Mouse (Mus musculus) embryonic facial prominence, embryonic 11.5 days (tissue): ENCODE results near the gene Celf2. TPM values are rescaled to one million over a fixed set of nuclear protein-coding genes. Genes with fewer than 3 reads are reported as not detected.

Experiments used
- ATAC-seq: fragments of 200-750 bp; cut with Nextera tagmentation; replicated peaks from 2 replicates; pipeline ENCODE4 v1.8.0; 2017; ENCODE audit warnings: low read depth; ENCODE audit not compliant: insufficient number of reproducible peaks, low FRiP score, low TSS enrichment
- DNase-seq: peaks from one replicate; pipeline ENCODE4 v3.0.0-alpha.2; 2015; ENCODE audit warnings: low spot score
- H3K27ac ChIP-seq: fragments of 300-500 bp; sonication (generic); replicated peaks from 2 replicates; pipeline ENCODE4 v1.5.1; 2014; ENCODE audit warnings: mild to moderate bottlenecking, low read depth, low read length, control low read depth
- H3K27me3 ChIP-seq: fragments of 300-500 bp; sonication (generic); 2 replicates; pipeline ENCODE4 v1.6.1; 2014; ENCODE audit warnings: mild to moderate bottlenecking, low read length, moderate library complexity, mixed read lengths; ENCODE audit not compliant: control insufficient read depth, insufficient read depth
- H3K36me3 ChIP-seq: fragments of 300-500 bp; sonication (generic); replicated peaks from 2 replicates; pipeline ENCODE4 v1.6.1; 2014; ENCODE audit warnings: low read depth, mild to moderate bottlenecking, low read length, moderate library complexity, mixed read lengths; ENCODE audit not compliant: control insufficient read depth, insufficient read depth
- H3K4me1 ChIP-seq: fragments of 300-500 bp; sonication (generic); 2 replicates; pipeline ENCODE4 v1.6.1; 2014; ENCODE audit warnings: low read length, mixed read lengths; ENCODE audit not compliant: control insufficient read depth, insufficient read depth
- H3K4me2 ChIP-seq: fragments of 300-500 bp; sonication (generic); 2 replicates; pipeline ENCODE4 v1.6.1; 2014; ENCODE audit warnings: low read depth, mild to moderate bottlenecking, control low read depth, low read length, moderate library complexity
- H3K4me3 ChIP-seq: fragments of 300-500 bp; sonication (generic); 2 replicates; pipeline ENCODE4 v1.5.1; 2014; ENCODE audit warnings: low read depth, low read length, control low read depth
- H3K9ac ChIP-seq: fragments of 300-500 bp; sonication (generic); replicated peaks from 2 replicates; pipeline ENCODE4 v1.6.1; 2014; ENCODE audit warnings: mild to moderate bottlenecking, control low read depth, low read length
- H3K9me3 ChIP-seq: fragments of 300-500 bp; sonication (generic); replicated peaks from 2 replicates; pipeline ENCODE4 v1.6.1; 2016; ENCODE audit warnings: mild to moderate bottlenecking, low read length, inconsistent platforms, mixed read lengths; ENCODE audit not compliant: control insufficient read depth
- WGBS: fragments of 180-500 bp; shearing (Covaris S2); extraction: QIAGEN DNeasy Blood & Tissue Kit; methylation state at CpG from one replicate; pipeline ENCODE4 v1.1.7; 2014; 5-methylcytosine and 5-hydroxymethylcytosine counted together
- polyA plus RNA-seq: library from polyadenylated mRNA; unstranded; fragments of >200 nt; fragmentation: Nextera tagmentation; extraction: Ambion mirVana; gene quantifications from 2 replicates; pipeline ENCODE4 v1.2.1, GENCODE M21; 2014

Gene Celf2
- polyA plus RNA-seq, 1 experiment from 2014 or later, result 43.2 TPM

- no peak for ATAC-seq
- Histone ChIP-seq H3K27ac (no peak overlapping the region), H3K4me1 (no peaks in the 10 kb centered on the region; the same call in 1 of the 2 replicates), H3K9me3 (no peaks in the 10 kb centered on the region), H3K9ac (no peak overlapping the region), H3K36me3 (no peaks in the 10 kb centered on the region), H3K4me3 (no peak overlapping the region), H3K27me3 (no peaks in the 10 kb centered on the region), H3K4me2 (no peak overlapping the region)
- no peak for DNase-seq
- WGBS, result 91% methylated on average over 7 of the region's 7 CpGs
Observed at GRCm38 (mm10) chr2:6704342-6704741, 805.0 kb downstream of the Celf2 start.

GRCm38 (mm10) chr2:6696326-6696725 is 813.0 kb downstream of the Celf2 start:
- Histone ChIP-seq H3K4me1 (no peaks in the 10 kb centered on the region), H3K4me2 (no peak overlapping the region), H3K27me3 (no peaks in the 10 kb centered on the region), H3K9ac (no peak overlapping the region), H3K36me3 (no peaks in the 10 kb centered on the region), H3K4me3 (no peak overlapping the region), H3K9me3 (no peaks in the 10 kb centered on the region), H3K27ac (no peak overlapping the region)
- ATAC-seq (no peak), DNase-seq (no peak)
- 74% methylated on average over 1 of the region's 1 CpGs for WGBS

DNA sequence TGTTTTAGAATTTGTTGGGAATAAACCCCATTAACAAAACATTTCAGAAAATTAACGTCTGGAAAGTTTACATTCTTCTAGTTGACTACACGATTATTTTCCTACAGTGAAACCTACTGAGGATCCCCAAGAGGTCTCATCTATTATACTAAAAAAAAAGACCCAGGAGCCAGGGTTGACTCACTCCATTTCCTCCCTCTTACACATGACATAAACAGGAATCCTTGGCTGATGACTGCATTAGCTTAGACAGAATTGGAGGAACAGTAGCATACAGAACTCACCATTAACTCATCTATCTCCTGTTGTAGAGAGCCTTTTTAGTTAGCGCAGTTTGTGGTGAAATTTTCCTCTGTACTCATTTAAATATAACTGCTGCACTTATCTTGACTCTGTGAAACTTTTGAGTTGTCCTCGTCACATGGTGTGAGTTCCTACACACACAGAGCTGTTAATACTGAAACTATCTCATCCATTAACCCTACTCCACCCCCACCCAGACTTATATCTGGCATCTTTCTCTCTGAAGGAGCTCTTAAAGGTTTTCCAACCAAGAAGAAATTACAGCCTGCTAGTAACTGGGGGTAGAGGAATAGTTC is 813.9 kb downstream of the Celf2 start:
- Histone ChIP-seq H3K36me3 (no peaks in the 10 kb centered on the region), H3K4me1 (no peaks in the 10 kb centered on the region), H3K27me3 (no peaks in the 10 kb centered on the region), H3K4me2 (no peak overlapping the region), H3K4me3 (no peak overlapping the region), H3K27ac (no peak overlapping the region), H3K9ac (no peak overlapping the region), H3K9me3 (no peaks in the 10 kb centered on the region)
- 74% methylated on average over 4 of the region's 4 CpGs for WGBS
- no peak for DNase-seq
- no peak for ATAC-seq

- Histone ChIP-seq H3K36me3 (no peaks in the 10 kb centered on the region), H3K27ac (no peak overlapping the region), H3K9ac (no peak overlapping the region), H3K4me1 (no peaks in the 10 kb centered on the region), H3K4me3 (no peak overlapping the region), H3K9me3 (no peaks in the 10 kb centered on the region), H3K27me3 (no peaks in the 10 kb centered on the region), H3K4me2 (no peak overlapping the region)
- DNase-seq, result no peak
- no peak for ATAC-seq
- WGBS, result 86% methylated on average over 2 of the region's 2 CpGs
Observed at GRCm38 (mm10) chr2:6689689-6690088, 819.7 kb downstream of the Celf2 start.

GRCm38 (mm10) chr2:6678231-6678630 is 831.1 kb downstream of the Celf2 start:
- Histone ChIP-seq H3K4me2 (no peak overlapping the region), H3K4me3 (no peak overlapping the region), H3K27ac (no peak overlapping the region), H3K36me3 (no peaks in the 10 kb centered on the region), H3K9me3 (no peaks in the 10 kb centered on the region), H3K27me3 (no peaks in the 10 kb centered on the region), H3K9ac (no peak overlapping the region), H3K4me1 (no peaks in the 10 kb centered on the region)
- ATAC-seq, result no peak
- DNase-seq, result no peak
- 94% methylated on average over 1 of the region's 1 CpGs for WGBS

DNA sequence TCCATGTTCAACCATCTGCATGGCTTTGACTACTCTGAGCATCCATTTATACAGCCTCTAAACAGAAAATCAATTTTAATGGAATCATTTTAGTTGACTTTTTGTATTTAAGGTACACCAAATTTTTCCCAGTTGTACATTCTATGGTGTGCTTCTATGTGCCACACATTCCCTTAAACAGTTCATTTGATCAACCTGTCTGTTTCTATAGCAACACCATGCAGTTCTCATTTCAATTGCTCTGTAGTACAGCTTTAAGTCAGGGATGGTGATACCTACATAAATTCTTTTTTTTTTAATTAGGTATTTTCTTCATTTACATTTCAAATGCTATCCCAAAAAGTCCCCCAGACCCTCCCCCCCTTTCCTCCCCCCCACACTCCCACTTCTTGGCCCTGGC is 831.9 kb downstream of the Celf2 start:
- Histone ChIP-seq H3K4me2 (no peak overlapping the region), H3K4me3 (no peak overlapping the region), H3K27ac (no peak overlapping the region), H3K4me1 (no peaks in the 10 kb centered on the region), H3K36me3 (no peaks in the 10 kb centered on the region), H3K27me3 (no peaks in the 10 kb centered on the region), H3K9me3 (no peaks in the 10 kb centered on the region), H3K9ac (no peak overlapping the region)
- ATAC-seq, result no peak
- no peak for DNase-seq

- DNase-seq (no peak), ATAC-seq (no peak)
- H3K4me3 ChIP-seq, result no peak overlapping the region
- no peaks in the 10 kb centered on the region for H3K36me3 ChIP-seq
- no peak overlapping the region for H3K27ac ChIP-seq
- 84% methylated on average over 3 of the region's 3 CpGs for whole genome bisulfite sequencing
- H3K4me2 ChIP-seq, result no peak overlapping the region
- no peak overlapping the region for H3K9ac ChIP-seq
- H3K27me3 ChIP-seq, result no peaks in the 10 kb centered on the region
- no peaks in the 10 kb centered on the region for H3K9me3 ChIP-seq
- H3K4me1 ChIP-seq, result no peaks in the 10 kb centered on the region
Observed at GRCm38 (mm10) chr2:6674401-6674800, 835.0 kb downstream of the Celf2 start.

DNA sequence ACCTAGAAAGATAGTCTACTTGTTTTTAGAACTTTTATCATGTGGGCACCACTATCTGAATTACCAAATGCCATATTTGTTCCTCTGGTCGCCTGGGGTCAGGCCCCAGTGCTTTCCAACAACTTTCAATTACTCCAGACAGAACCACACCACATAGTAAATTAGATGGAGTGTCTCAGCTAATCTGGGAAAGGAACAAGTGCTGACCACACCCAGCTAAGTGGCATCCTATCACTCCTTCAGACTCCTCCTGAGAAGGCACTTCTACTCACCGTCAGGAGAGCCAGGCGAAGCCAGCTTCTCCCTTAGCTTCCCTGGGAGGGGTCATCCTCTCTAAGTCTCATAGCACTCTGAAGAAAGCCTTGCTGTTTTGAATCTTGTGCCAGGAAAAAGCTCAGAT is 835.9 kb downstream of the Celf2 start:
- H3K9me3 ChIP-seq, result no peaks in the 10 kb centered on the region
- no peak overlapping the region for H3K27ac ChIP-seq
- H3K4me1 ChIP-seq, result no peaks in the 10 kb centered on the region
- DNase-seq (no peak), ATAC-seq (no peak)
- H3K4me3 ChIP-seq, result no peak overlapping the region
- H3K27me3 ChIP-seq, result no peaks in the 10 kb centered on the region
- no peak overlapping the region for H3K4me2 ChIP-seq
- no peaks in the 10 kb centered on the region for H3K36me3 ChIP-seq
- H3K9ac ChIP-seq, result no peak overlapping the region
- WGBS, result 79% methylated on average over 3 of the region's 3 CpGs
